Mouse (Mus musculus) embryonic facial prominence, embryonic 13.5 days (tissue): Measurements from ENCODE around the gene Ralgapa2. TPM values are rescaled to one million over a fixed set of nuclear protein-coding genes. Genes with fewer than 3 reads are reported as not detected.

Source experiments
- ATAC-seq: fragments of 200-750 bp; cut with Nextera tagmentation; 2 replicates; pipeline ENCODE4 v1.8.0; 2017; ENCODE audit warnings: low read depth; ENCODE audit not compliant: insufficient number of reproducible peaks, insufficient read depth, low FRiP score, low TSS enrichment
- H3K27ac ChIP-seq: fragments of 300-500 bp; sonication (generic); 2 replicates; pipeline ENCODE4 v1.5.1; 2015; ENCODE audit warnings: moderate library complexity, mild to moderate bottlenecking, inconsistent platforms
- H3K27me3 ChIP-seq: fragments of 300-500 bp; sonication (generic); 2 replicates; pipeline ENCODE4 v1.6.1; 2015; ENCODE audit warnings: mild to moderate bottlenecking, inconsistent platforms
- H3K36me3 ChIP-seq: fragments of 300-500 bp; sonication (generic); 2 replicates; pipeline ENCODE4 v1.6.1; 2015; ENCODE audit warnings: mild to moderate bottlenecking, inconsistent platforms
- H3K4me1 ChIP-seq: fragments of 300-500 bp; sonication (generic); 2 replicates; pipeline ENCODE4 v1.6.1; 2015; ENCODE audit warnings: inconsistent platforms
- H3K4me2 ChIP-seq: fragments of 300-500 bp; sonication (generic); 2 replicates; pipeline ENCODE4 v1.6.1; 2015; ENCODE audit warnings: moderate library complexity, mild to moderate bottlenecking, inconsistent platforms
- H3K4me3 ChIP-seq: fragments of 300-500 bp; sonication (generic); 2 replicates; pipeline ENCODE4 v1.5.1; 2015; ENCODE audit warnings: mild to moderate bottlenecking, inconsistent platforms
- H3K9ac ChIP-seq: fragments of 300-500 bp; sonication (generic); 2 replicates; pipeline ENCODE4 v1.6.1; 2015; ENCODE audit warnings: mild to moderate bottlenecking, inconsistent platforms
- H3K9me3 ChIP-seq: fragments of 300-500 bp; sonication (generic); 2 replicates; pipeline ENCODE4 v1.6.1; 2016; ENCODE audit warnings: inconsistent platforms
- WGBS: fragments of 180-500 bp; shearing (Covaris S2); methylation state at CpG from one replicate; pipeline ENCODE4 v1.1.7; 2015; ENCODE audit warnings: mixed read lengths; 5-methylcytosine and 5-hydroxymethylcytosine counted together
- polyA plus RNA-seq: library from polyadenylated mRNA; unstranded; fragments of >200 nt; fragmentation: Nextera tagmentation; extraction: Ambion mirVana; gene quantifications from 2 replicates; pipeline ENCODE4 v1.2.1, GENCODE M21; 2015

The Ralgapa2 gene
- polyA plus RNA-seq, 1 experiment from 2014 or later = 8.1 TPM

DNA sequence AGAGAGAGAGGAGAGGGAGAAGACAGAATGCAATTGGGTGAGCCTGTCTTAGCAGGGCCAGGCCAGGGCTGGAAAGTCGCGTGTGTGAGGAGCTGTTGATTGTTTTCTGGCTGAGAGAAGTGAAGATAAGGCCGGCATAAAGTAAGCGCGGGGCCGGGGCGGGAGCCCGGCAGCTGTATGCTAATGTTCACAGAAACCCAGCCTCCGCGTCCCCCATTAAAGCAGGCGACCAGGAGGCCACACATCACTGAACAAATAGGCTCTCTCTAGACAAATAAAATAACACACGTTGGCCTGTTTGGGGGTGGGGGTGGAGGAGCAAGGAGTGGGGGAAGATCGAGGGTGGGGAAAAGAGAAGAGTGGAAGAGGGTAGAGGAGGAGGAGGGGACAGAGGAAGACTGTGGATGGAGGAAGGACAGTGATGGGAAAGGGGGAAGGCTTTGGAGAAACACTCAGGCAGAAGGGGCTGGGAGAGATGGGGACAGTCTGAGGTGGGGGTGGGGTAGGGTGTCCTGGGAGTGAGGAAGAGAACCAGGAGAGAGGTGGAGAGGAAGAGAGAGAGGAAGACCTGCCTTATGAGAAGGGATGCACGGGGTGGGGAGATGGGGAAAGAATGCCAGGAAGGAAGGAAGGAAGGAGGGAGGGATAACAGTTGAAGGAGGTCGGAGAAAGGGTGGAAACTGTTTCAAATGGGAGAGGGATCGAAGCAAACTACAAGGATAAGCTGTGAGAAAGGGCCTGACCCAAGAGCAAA, 294.7 kb downstream of the Ralgapa2 start:
- WGBS = 2% methylated on average over 16 of the region's 16 CpGs

DNA sequence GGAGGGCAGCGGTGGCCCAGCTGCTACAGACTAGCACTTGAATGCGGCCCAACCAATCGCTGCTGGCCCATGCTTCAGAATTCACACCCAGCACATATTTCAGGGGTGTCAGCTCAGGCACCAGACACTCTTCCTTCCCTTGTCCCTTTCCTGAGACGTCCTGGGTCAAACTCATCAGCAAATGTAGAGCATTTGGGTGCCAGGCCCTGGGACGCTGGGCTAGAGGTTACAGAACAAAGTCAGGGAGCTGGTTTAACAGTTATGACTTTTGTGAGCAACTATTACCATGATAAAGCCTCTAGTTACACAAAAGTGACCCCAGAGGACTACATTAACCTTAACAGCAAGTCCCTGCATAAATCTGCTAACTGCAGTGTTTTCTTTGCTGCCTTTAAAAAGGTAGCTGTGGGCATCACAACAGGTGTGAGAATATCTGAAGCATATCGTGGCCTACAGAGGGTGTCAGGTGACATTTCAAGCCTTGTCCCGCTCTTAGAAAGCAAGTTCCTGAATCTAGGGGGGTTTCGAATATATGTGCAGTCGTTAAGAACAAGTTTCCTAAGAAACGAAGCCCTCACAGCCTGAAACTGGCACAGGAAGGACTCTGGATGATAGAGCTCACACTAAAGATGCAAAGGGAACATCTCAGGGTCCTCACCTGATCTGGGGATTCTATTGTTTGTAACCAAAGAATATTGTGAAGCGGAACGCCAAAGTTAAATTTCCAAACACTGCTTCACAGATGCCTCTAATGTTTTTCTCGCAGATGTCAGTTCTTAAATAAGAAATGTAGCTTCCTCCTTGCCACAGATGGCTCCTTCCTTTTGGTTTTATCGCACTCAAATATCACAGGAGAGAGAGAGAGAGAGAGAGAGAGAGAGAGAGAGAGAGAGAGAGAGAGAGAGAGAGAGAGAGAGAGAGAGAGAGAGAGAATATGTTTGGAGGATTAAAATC, 295.8 kb downstream of the Ralgapa2 start:
- H3K9ac ChIP-seq = no peak overlapping the region
- H3K4me2 ChIP-seq = no peak overlapping the region
- no peak for ATAC-seq
- H3K36me3 ChIP-seq = no peaks in the 10 kb centered on the region
- H3K9me3 ChIP-seq = no peaks in the 10 kb centered on the region
- H3K4me3 ChIP-seq = no peak overlapping the region
- peaks cover 23% of the 10 kb centered on the region for H3K4me1 ChIP-seq
- H3K27me3 ChIP-seq = peaks cover 67% of the 10 kb centered on the region
- no peak overlapping the region for H3K27ac ChIP-seq
- 15% methylated on average over 14 of the region's 14 CpGs for WGBS

More for the DNA sequence above, 294.7 kb downstream of the Ralgapa2 start:
- Histone ChIP-seq H3K36me3 (no peaks in the 10 kb centered on the region), H3K4me2 (no peak overlapping the region), H3K27ac (no peak overlapping the region), H3K27me3 (peaks cover 77% of the 10 kb centered on the region), H3K4me3 (0 out of 2 replicates have a peak overlapping the region, but pooled peaks have one; percentile 35), H3K9me3 (no peaks in the 10 kb centered on the region), H3K9ac (no peak overlapping the region), H3K4me1 (peaks cover 30% of the 10 kb centered on the region)
- no peak for ATAC-seq

DNA sequence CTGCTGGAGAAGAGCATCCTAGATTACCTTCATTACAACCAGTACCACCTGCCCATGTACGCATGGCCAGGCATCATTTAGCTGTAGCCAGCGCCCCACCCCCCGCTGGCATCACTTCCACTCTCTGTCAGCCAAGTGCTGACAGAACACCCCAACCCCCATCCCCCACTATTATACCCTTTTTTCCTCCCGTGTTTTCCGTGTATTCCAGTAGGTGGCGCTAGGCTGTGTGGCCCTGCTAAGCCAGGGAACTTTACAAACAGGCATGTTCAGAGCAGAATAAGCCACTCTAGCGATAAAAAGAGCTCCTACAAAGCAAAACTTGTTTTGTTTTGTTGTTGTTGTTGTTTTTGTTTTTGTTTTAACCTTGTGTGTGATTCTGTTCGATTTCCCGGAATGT, 297.4 kb downstream of the Ralgapa2 start:
- Histone ChIP-seq H3K4me1 (peaks cover 14% of the 10 kb centered on the region), H3K9ac (no peak overlapping the region), H3K9me3 (no peaks in the 10 kb centered on the region), H3K27ac (no peak overlapping the region), H3K4me2 (no peak overlapping the region), H3K36me3 (no peaks in the 10 kb centered on the region), H3K4me3 (no peak overlapping the region), H3K27me3 (peaks cover 57% of the 10 kb centered on the region)
- no peak for ATAC-seq
- 3% methylated on average over 9 of the region's 9 CpGs for WGBS

DNA sequence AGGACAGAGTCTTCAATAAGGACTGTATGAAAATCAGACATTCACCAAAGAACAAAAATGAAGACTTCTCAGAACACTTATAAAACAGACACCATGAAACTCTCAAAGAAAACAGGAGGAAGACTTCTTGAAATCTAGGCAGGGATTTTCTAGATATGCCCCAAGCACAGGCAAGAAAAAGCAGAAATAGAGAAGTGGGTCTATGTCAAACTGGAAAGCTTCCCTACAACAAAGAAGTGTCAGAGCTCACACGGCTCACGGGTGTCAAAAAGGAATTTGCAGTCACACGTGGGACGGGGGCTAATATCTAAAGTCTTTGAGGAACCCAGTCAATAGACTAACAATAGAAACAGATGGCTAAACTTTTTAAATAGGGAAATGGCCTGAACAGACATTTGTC, 301.2 kb downstream of the Ralgapa2 start:
- no peak overlapping the region for H3K4me3 ChIP-seq
- no peaks in the 10 kb centered on the region for H3K36me3 ChIP-seq
- H3K4me2 ChIP-seq = no peak overlapping the region
- no peak for ATAC-seq
- H3K9ac ChIP-seq = no peak overlapping the region
- H3K4me1 ChIP-seq = no peaks in the 10 kb centered on the region
- no peaks in the 10 kb centered on the region for H3K9me3 ChIP-seq
- peaks cover 23% of the 10 kb centered on the region for H3K27me3 ChIP-seq
- 65% methylated on average over 4 of the region's 4 CpGs for WGBS
- H3K27ac ChIP-seq = no peak overlapping the region

DNA sequence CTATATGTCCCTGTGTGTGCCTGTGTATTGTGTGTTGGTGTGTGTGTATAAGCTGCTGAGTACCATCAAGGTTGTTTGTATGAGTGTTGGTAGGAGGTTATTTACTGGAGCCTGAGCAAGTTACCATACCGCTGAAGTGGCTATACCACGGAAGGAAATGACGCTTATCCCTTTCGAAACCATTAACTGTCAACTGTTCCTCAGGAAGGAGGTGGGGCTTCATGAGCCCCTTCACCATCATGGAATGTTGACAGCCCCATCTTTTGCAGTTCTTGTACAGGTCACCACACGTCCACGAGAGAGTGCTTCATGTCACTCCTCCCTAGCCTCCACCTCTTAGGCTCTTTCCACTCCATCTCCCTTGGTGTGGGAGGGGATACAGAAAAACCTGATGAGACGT, 314.2 kb downstream of the Ralgapa2 start:
- Histone ChIP-seq H3K4me3 (no peak overlapping the region), H3K4me1 (no peaks in the 10 kb centered on the region), H3K4me2 (no peak overlapping the region), H3K9me3 (no peaks in the 10 kb centered on the region), H3K27me3 (no peaks in the 10 kb centered on the region), H3K36me3 (no peaks in the 10 kb centered on the region), H3K9ac (no peak overlapping the region), H3K27ac (no peak overlapping the region)
- ATAC-seq = no peak
- WGBS = 67% methylated on average over 7 of the region's 7 CpGs

DNA sequence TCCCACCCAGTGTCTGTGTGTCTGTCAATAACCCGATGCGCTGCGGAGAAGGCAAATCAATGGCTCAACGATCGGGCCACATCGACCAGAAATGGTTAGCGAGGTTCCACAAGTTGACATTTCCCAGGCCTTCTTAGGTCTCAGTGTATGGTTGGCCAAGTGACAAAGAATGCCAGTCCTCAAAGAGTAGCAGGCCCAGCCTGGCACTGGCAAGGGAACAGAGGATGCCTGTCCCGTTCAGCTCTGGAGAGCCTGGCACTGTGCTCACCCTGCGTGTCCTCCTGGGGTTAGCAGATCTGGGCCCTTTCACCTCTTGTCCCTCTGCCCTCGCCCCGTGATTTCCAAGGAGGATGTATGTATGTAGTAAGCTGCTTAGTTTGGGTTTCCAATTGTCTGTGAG, 316.0 kb downstream of the Ralgapa2 start:
- 92% methylated on average over 11 of the region's 11 CpGs for WGBS
- Histone ChIP-seq H3K9ac (no peak overlapping the region), H3K27ac (no peak overlapping the region), H3K4me2 (no peak overlapping the region), H3K4me1 (no peaks in the 10 kb centered on the region), H3K36me3 (no peaks in the 10 kb centered on the region), H3K4me3 (no peak overlapping the region), H3K27me3 (no peaks in the 10 kb centered on the region), H3K9me3 (no peaks in the 10 kb centered on the region)
- no peak for ATAC-seq
